Mouse (Mus musculus) liver, embryonic 11.5 days (tissue): ENCODE measurements around the gene Shb. TPM values are rescaled to one million over a fixed set of nuclear protein-coding genes. Genes with fewer than 3 reads are reported as not detected.

ENCODE experiments used
- ATAC-seq: fragments of 200-750 bp; cut with Nextera tagmentation; replicated peaks from 2 replicates; pipeline ENCODE4 v1.8.0; 2017; ENCODE audit warnings: moderate number of reproducible peaks, mild to moderate bottlenecking, moderate TSS enrichment, moderate library complexity; ENCODE audit not compliant: low FRiP score
- DNase-seq: peaks from one replicate; pipeline ENCODE4 v3.0.0-alpha.2; 2017; ENCODE audit warnings: low spot score
- H3K27ac ChIP-seq: fragments of 300-500 bp; sonication (generic); 2 replicates; pipeline ENCODE4 v1.5.1; 2014; ENCODE audit warnings: mild to moderate bottlenecking, low read depth, low read length, control low read depth
- H3K27me3 ChIP-seq: fragments of 300-500 bp; sonication (generic); replicated peaks from 2 replicates; pipeline ENCODE4 v1.6.1; 2014; ENCODE audit warnings: low read length, mixed read lengths; ENCODE audit not compliant: control insufficient read depth, insufficient read depth
- H3K36me3 ChIP-seq: fragments of 300-500 bp; sonication (generic); 2 replicates; pipeline ENCODE4 v1.6.1; 2014; ENCODE audit warnings: mild to moderate bottlenecking, low read length, moderate library complexity, mixed read lengths; ENCODE audit not compliant: control insufficient read depth, insufficient read depth
- H3K4me1 ChIP-seq: fragments of 300-500 bp; sonication (generic); replicated peaks from 2 replicates; pipeline ENCODE4 v1.6.1; 2014; ENCODE audit warnings: low read length, mixed read lengths; ENCODE audit not compliant: control insufficient read depth, insufficient read depth
- H3K4me2 ChIP-seq: fragments of 300-500 bp; sonication (generic); 2 replicates; pipeline ENCODE4 v1.6.1; 2014; ENCODE audit warnings: mild to moderate bottlenecking, control low read depth, moderate library complexity
- H3K4me3 ChIP-seq: fragments of 300-500 bp; sonication (generic); 2 replicates; pipeline ENCODE4 v1.5.1; 2014; ENCODE audit warnings: low read depth, low read length, control low read depth
- H3K9ac ChIP-seq: fragments of 300-500 bp; sonication (generic); 2 replicates; pipeline ENCODE4 v1.6.1; 2014; ENCODE audit warnings: low read depth, low read length, control low read depth
- H3K9me3 ChIP-seq: fragments of 300-500 bp; sonication (generic); 2 replicates; pipeline ENCODE4 v1.6.1; 2016; ENCODE audit warnings: low read length, inconsistent platforms, mixed read lengths; ENCODE audit not compliant: control insufficient read depth
- WGBS: fragments of 180-500 bp; shearing (Covaris S2); extraction: QIAGEN DNeasy Blood & Tissue Kit; methylation state at CpG from one replicate; pipeline ENCODE4 v1.1.7; 2014; 5-methylcytosine and 5-hydroxymethylcytosine counted together
- polyA plus RNA-seq: library from polyadenylated mRNA; unstranded; fragments of >200 nt; fragmentation: Nextera tagmentation; extraction: Ambion mirVana; gene quantifications from 2 replicates; pipeline ENCODE4 v1.2.1, GENCODE M21; 2014

The Shb gene
- polyA plus RNA-seq, 1 experiment from 2014 or later = 6.1 TPM

DNA sequence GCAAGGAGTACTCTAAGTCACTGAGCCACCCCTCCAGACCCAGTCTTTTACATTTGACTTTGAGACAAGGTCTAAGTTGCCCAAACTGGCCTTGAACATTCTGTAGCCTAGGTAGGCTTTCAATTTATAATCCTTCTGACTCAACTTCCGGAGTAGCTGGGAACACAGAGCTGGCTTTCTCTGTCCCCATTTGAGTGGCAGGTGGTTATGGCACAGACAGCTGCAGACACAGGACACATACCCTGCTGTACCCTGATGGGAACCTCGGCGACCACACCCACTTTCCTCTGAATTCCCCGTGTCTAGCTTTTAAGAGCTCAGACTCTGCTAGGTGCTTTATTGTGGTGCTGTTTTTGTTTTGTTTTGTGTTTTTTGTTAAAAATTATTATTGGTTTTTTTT is 7.7 kb downstream of the Shb start:
- H3K9ac ChIP-seq = no peak overlapping the region
- H3K27ac ChIP-seq = no peak overlapping the region
- H3K4me1 ChIP-seq = peaks cover 58% of the 10 kb centered on the region
- ATAC-seq (no peak), DNase-seq (no peak)
- WGBS = 75% methylated on average over 4 of the region's 4 CpGs
- no peak overlapping the region for H3K4me2 ChIP-seq
- H3K9me3 ChIP-seq = no peaks in the 10 kb centered on the region
- no peak overlapping the region for H3K4me3 ChIP-seq
- H3K36me3 ChIP-seq = peaks cover 2% of the 10 kb centered on the region; the same call in 1 of the 2 replicates
- peaks cover 4% of the 10 kb centered on the region; the same call in 1 of the 2 replicates for H3K27me3 ChIP-seq

DNA sequence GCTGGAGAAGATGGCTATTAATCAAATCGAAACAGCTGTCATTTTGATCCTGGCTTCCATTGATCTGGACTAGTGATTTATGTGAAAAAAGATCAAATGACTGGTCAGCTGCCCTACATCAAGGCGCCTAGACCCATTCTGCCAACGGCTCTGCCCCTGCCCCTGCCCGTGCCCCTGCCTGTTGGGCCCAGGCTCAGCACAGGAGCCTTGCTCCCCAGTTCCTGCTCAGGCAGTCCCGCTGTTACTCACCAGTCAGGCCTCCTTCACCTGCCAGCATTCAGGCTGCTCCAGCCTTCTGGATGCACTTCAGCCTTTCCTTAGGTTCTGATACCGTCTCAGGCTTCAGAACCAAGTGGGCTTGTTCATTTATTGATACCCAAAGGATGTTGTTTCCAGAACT is 8.9 kb downstream of the Shb start:
- no peak overlapping the region for H3K4me2 ChIP-seq
- H3K9me3 ChIP-seq = no peaks in the 10 kb centered on the region
- H3K36me3 ChIP-seq = peaks cover 2% of the 10 kb centered on the region; the same call in 1 of the 2 replicates
- H3K4me3 ChIP-seq = no peak overlapping the region
- 0 out of 2 replicates have a peak overlapping the region, but pooled peaks have one; percentile 22 for H3K27ac ChIP-seq
- 0 out of 2 replicates have a peak, but pooled peaks cover 3% of the 10 kb centered on the region for H3K27me3 ChIP-seq
- no peak overlapping the region for H3K9ac ChIP-seq
- DNase-seq (no peak), ATAC-seq (no peak)
- 81% methylated on average over 6 of the region's 6 CpGs for WGBS
- peaks cover 47% of the 10 kb centered on the region for H3K4me1 ChIP-seq

DNA sequence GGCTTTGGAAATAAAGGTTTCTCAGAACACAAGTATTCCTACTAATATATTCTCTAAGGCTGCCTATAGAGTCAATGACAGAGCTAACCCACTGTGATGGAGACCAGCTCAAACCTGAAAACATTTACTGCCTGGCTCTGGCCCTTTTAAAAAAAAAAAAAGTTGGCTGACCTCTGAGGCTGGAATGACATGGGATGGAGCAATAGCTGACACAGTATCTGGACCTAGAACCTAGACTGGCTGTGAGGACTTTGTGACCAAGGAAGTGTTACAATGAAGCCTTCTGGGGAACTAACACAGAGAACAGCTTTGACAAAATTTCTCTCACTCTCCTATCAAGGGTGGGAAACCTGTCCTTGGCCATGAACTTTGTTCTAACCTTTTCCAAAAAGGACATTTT is 9.3 kb downstream of the Shb start:
- Histone ChIP-seq H3K4me1 (peaks cover 43% of the 10 kb centered on the region), H3K27me3 (no peaks in the 10 kb centered on the region), H3K4me2 (peak overlapping the region; percentile 32), H3K4me3 (no peak overlapping the region), H3K9me3 (no peaks in the 10 kb centered on the region), H3K27ac (peak overlapping the region; percentile 67), H3K36me3 (peaks cover 2% of the 10 kb centered on the region; the same call in 1 of the 2 replicates), H3K9ac (0 out of 2 replicates have a peak overlapping the region, but pooled peaks have one; percentile 15)
- ATAC-seq (no peak), DNase-seq (no peak)

DNA sequence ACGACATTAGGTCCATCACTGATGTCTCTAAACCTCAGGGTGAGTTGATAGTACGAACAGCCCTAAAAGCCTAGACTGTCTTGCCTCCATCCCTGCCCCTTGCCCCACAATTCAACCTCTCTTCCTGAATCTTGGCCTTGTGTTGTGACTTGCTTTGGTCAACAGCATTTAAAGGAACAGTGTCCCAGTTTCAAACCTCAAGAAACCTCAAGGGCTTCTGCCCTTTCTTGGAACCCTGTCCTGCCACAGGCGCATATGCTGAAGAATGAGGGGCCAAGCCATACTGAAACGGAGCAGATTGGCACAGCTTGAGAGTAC is 9.7 kb downstream of the Shb start:
- no peak overlapping the region for H3K4me3 ChIP-seq
- DNase-seq = no peak
- H3K27me3 ChIP-seq = no peaks in the 10 kb centered on the region
- H3K36me3 ChIP-seq = peaks cover 2% of the 10 kb centered on the region; the same call in 1 of the 2 replicates
- H3K9me3 ChIP-seq = no peaks in the 10 kb centered on the region
- H3K27ac ChIP-seq = peak overlapping the region; percentile 67
- H3K9ac ChIP-seq = 0 out of 2 replicates have a peak overlapping the region, but pooled peaks have one; percentile 10
- no peak for ATAC-seq
- H3K4me1 ChIP-seq = peaks cover 40% of the 10 kb centered on the region
- WGBS = 77% methylated on average over 4 of the region's 4 CpGs
- H3K4me2 ChIP-seq = peak overlapping the region; percentile 32

DNA sequence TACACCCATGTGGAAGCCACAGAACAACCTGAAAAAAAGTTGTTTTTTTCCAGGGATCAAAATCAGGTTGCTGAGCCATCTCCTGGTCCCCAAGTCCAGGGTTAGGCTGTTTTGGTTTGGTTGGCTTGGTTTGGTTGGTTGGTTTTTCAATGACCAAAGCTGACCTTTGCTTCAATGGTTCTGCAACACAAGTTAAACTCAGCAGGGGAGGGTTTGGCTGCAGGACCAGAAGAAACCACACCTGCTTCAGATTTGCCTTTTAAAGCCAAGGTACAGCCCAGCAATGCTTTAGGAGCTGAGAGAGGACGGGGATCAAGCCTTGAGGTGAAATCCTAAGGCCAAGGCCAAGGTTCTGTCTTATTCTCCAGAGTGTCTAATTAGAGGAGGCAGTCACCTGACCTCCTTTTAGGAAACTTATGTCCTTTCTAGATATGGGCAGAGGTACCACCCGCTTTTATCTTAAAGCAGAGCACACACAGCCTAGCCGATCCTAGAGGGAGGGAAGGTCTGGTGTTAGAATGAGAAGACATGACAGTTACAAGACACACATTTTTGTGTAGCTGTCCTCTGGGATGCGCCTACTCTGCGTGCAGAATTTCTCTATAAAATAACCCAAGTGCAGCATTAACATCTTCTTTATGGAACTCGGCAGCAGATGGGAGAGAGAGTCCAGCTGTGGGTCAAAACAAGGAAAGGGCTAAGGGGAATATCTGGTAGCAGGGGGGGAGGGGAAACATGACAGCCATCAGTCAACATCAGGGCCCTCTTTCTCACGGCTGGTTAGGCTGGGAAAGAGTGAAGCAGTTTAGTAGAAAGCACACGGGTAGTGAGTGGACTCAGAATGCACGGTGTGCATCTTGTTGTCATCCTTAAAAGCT is 10.3 kb downstream of the Shb start:
- H3K9me3 ChIP-seq = no peaks in the 10 kb centered on the region
- 37% methylated on average over 9 of the region's 9 CpGs for WGBS
- DNase-seq = no peak
- H3K27ac ChIP-seq = peak overlapping the region; percentile 67
- no peaks in the 10 kb centered on the region for H3K27me3 ChIP-seq
- no peak overlapping the region for H3K4me3 ChIP-seq
- peak overlapping the region; percentile 26; the same call in 1 of the 2 replicates for H3K9ac ChIP-seq
- ATAC-seq = peak; percentile 93
- no peaks in the 10 kb centered on the region for H3K36me3 ChIP-seq
- H3K4me1 ChIP-seq = peaks cover 44% of the 10 kb centered on the region
- H3K4me2 ChIP-seq = peak overlapping the region; percentile 32

DNA sequence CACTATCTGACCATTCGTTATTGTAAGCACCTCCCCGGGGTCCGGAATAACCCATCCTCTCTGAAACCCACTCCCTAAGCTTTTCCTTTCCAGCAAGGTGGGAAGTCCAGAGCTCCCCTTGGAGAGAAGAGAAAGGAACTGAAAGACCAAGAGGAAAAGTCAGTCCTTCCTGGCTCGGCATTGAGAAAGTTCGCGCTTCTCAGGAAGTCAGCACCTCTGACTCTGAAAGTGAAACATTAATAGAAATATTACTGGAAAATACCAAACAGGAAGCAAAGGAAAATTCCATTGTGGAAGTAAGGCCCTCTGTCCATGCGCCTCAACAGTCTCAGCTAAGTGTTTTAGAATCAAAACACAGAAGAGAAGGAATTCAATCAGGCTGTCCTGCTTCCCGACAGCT is 11.9 kb downstream of the Shb start:
- Histone ChIP-seq H3K4me1 (peaks cover 56% of the 10 kb centered on the region), H3K9ac (no peak overlapping the region), H3K27me3 (no peaks in the 10 kb centered on the region; the same call in 1 of the 2 replicates), H3K27ac (0 out of 2 replicates have a peak overlapping the region, but pooled peaks have one; percentile 15), H3K36me3 (no peaks in the 10 kb centered on the region), H3K4me3 (no peak overlapping the region), H3K4me2 (peak overlapping the region; percentile 32; the same call in 1 of the 2 replicates), H3K9me3 (no peaks in the 10 kb centered on the region)
- DNase-seq = no peak
- no peak for ATAC-seq
- WGBS = 54% methylated on average over 8 of the region's 8 CpGs

DNA sequence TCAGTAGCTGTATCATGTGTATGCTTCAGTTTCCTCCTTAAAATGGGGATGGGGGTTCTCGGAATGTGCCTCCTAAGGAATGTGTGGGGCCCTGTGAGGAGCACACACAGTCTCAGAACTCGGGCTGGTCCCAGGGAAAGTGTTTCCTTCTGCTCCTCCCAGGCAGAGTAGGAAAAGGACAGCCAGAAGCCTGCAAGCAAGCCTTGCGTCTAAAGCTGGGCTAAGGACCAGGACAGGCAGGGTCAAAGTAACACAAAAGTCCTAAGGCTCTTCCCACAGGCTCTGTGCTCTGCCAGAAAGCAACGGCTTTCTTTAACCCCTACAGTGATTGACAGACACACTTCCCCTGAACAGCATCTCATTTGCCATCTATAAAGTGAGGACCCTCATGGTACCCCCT is 14.9 kb downstream of the Shb start:
- no peaks in the 10 kb centered on the region; the same call in 1 of the 2 replicates for H3K27me3 ChIP-seq
- H3K4me2 ChIP-seq = no peak overlapping the region
- H3K36me3 ChIP-seq = no peaks in the 10 kb centered on the region
- no peak overlapping the region for H3K9ac ChIP-seq
- no peaks in the 10 kb centered on the region for H3K9me3 ChIP-seq
- peaks cover 65% of the 10 kb centered on the region for H3K4me1 ChIP-seq
- DNase-seq (no peak), ATAC-seq (no peak)
- 56% methylated on average over 4 of the region's 4 CpGs for WGBS
- H3K27ac ChIP-seq = no peak overlapping the region
- no peak overlapping the region for H3K4me3 ChIP-seq

DNA sequence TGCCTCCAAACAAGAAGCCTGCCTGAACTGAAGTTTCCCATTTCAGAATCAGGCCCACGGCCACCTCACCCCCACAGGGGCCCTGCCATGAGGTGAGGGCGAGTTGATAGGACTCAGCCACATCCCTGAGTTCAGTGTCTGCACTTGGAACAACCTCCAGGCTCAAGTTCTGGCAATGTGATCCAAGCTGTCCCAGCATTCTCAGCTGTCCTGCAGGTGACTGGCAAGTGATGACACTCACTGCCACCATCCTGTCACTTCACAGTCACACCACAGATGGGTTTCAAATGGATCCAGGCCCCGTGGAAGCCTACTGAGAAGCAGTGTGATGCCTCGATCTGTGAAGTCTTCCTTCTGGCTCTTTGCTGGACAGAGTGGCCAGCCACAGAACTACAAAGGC is 16.4 kb downstream of the Shb start:
- Histone ChIP-seq H3K27ac (no peak overlapping the region), H3K4me1 (peaks cover 50% of the 10 kb centered on the region), H3K4me2 (no peak overlapping the region), H3K27me3 (no peaks in the 10 kb centered on the region; the same call in 1 of the 2 replicates), H3K9me3 (no peaks in the 10 kb centered on the region), H3K36me3 (no peaks in the 10 kb centered on the region), H3K4me3 (no peak overlapping the region), H3K9ac (no peak overlapping the region)
- WGBS = 50% methylated on average over 4 of the region's 4 CpGs
- no peak for DNase-seq
- ATAC-seq = no peak
